Mouse (Mus musculus): ENCODE results near the gene Ston2. TPM values are rescaled to one million over a fixed set of nuclear protein-coding genes. Genes with fewer than 3 reads are reported as not detected.
A peak's percentile ranks its signal among the peaks of the same experiment; 100 is the strongest.
"Not testable (repeated sequence)": the region's sequence is repeated elsewhere in the genome, so short reads cannot be mapped to it uniquely, and the experiment has no call there.

Ston2 gene
- polyA plus RNA-seq, 1 experiment = 11.3 TPM

- TF ChIP-seq CTCF (IDR thresholded peaks at IDR 0.05; ENCODE audit: extremely low read depth, insufficient read depth, low read length) (no peak), POLR2A (IDR thresholded peaks at IDR 0.05; ENCODE audit: extremely low read depth, insufficient read depth, low read length) (no peak)
Observed at GRCm38 (mm10) chr12:91796774-91797173, 8.6 kb upstream of the Ston2 start.

GRCm38 (mm10) chr12:91793266-91793665, 5.1 kb upstream of the Ston2 start:
- TF ChIP-seq CTCF (IDR thresholded peaks at IDR 0.05; ENCODE audit: extremely low read depth, insufficient read depth, low read length) = no peak
- TF ChIP-seq POLR2A (IDR thresholded peaks at IDR 0.05; ENCODE audit: extremely low read depth, insufficient read depth, low read length) = no peak
- Histone ChIP-seq H3K4me1 (ENCODE audit: control insufficient read depth, insufficient read depth, low read length) (no peaks in the 10 kb centered on the region), H3K4me3 (ENCODE audit: insufficient read depth, low read length) (no peak overlapping the region), H3K27ac (ENCODE audit: insufficient read depth, low read length) (no peak overlapping the region)

More at GRCm38 (mm10) chr12:91796774-91797173, 8.6 kb upstream of the Ston2 start:
- Histone ChIP-seq H3K4me1 (ENCODE audit: control insufficient read depth, insufficient read depth, low read length) (no peaks in the 10 kb centered on the region), H3K4me3 (ENCODE audit: insufficient read depth, low read length) (no peak overlapping the region), H3K27ac (ENCODE audit: insufficient read depth, low read length) (no peak overlapping the region)

- no peak overlapping the region for H3K27ac ChIP-seq (ENCODE audit: insufficient read depth, low read length)
- no peak for TF ChIP-seq CTCF (IDR thresholded peaks at IDR 0.05; ENCODE audit: extremely low read depth, insufficient read depth, low read length)
- no peak overlapping the region for H3K4me3 ChIP-seq (ENCODE audit: insufficient read depth, low read length)
- no peaks in the 10 kb centered on the region for H3K4me1 ChIP-seq (ENCODE audit: control insufficient read depth, insufficient read depth, low read length)
Observed at GRCm38 (mm10) chr12:91791822-91792221, 3.6 kb upstream of the Ston2 start.

GRCm38 (mm10) chr12:91789801-91790200, 1.6 kb upstream of the Ston2 start:
- TF ChIP-seq POLR2A (IDR thresholded peaks at IDR 0.05; ENCODE audit: extremely low read depth, insufficient read depth, low read length) (no peak), CTCF (IDR thresholded peaks at IDR 0.05; ENCODE audit: extremely low read depth, insufficient read depth, low read length) (peak; percentile 68)
- no peak overlapping the region for H3K27ac ChIP-seq (ENCODE audit: insufficient read depth, low read length)
- H3K4me1 ChIP-seq (ENCODE audit: control insufficient read depth, insufficient read depth, low read length) = no peaks in the 10 kb centered on the region
- no peak overlapping the region for H3K4me3 ChIP-seq (ENCODE audit: insufficient read depth, low read length)

- H3K27ac ChIP-seq (ENCODE audit: insufficient read depth, low read length); H3K4me3 ChIP-seq (ENCODE audit: insufficient read depth, low read length); H3K4me1 ChIP-seq (ENCODE audit: control insufficient read depth, insufficient read depth, low read length): not testable (repeated sequence)
Observed at GRCm38 (mm10) chr12:91788446-91788845, 259 bp upstream of the Ston2 start.

GRCm38 (mm10) chr12:91786355-91786754, 1.8 kb downstream of the Ston2 start:
- Histone ChIP-seq H3K27ac (ENCODE audit: insufficient read depth, low read length) (no peak overlapping the region), H3K4me3 (ENCODE audit: insufficient read depth, low read length) (no peak overlapping the region), H3K4me1 (ENCODE audit: control insufficient read depth, insufficient read depth, low read length) (no peaks in the 10 kb centered on the region)
- TF ChIP-seq POLR2A (IDR thresholded peaks at IDR 0.05; ENCODE audit: extremely low read depth, insufficient read depth, low read length) (no peak), CTCF (IDR thresholded peaks at IDR 0.05; ENCODE audit: extremely low read depth, insufficient read depth, low read length) (no peak)

- no peak for TF ChIP-seq CTCF (IDR thresholded peaks at IDR 0.05; ENCODE audit: extremely low read depth, insufficient read depth, low read length)
- no peak for TF ChIP-seq POLR2A (IDR thresholded peaks at IDR 0.05; ENCODE audit: extremely low read depth, insufficient read depth, low read length)
- H3K27ac ChIP-seq (ENCODE audit: insufficient read depth, low read length) = no peak overlapping the region
- H3K4me3 ChIP-seq (ENCODE audit: insufficient read depth, low read length) = no peak overlapping the region
- H3K4me1 ChIP-seq (ENCODE audit: control insufficient read depth, insufficient read depth, low read length) = no peaks in the 10 kb centered on the region
Observed at GRCm38 (mm10) chr12:91781432-91781831, 6.8 kb downstream of the Ston2 start.

GRCm38 (mm10) chr12:91780531-91780930, 7.7 kb downstream of the Ston2 start:
- H3K27ac ChIP-seq (ENCODE audit: insufficient read depth, low read length) = no peak overlapping the region
- H3K4me3 ChIP-seq (ENCODE audit: insufficient read depth, low read length) = no peak overlapping the region
- no peaks in the 10 kb centered on the region for H3K4me1 ChIP-seq (ENCODE audit: control insufficient read depth, insufficient read depth, low read length)
- TF ChIP-seq CTCF (IDR thresholded peaks at IDR 0.05; ENCODE audit: extremely low read depth, insufficient read depth, low read length) (no peak), POLR2A (IDR thresholded peaks at IDR 0.05; ENCODE audit: extremely low read depth, insufficient read depth, low read length) (no peak)

- TF ChIP-seq POLR2A (IDR thresholded peaks at IDR 0.05; ENCODE audit: extremely low read depth, insufficient read depth, low read length) (no peak), CTCF (IDR thresholded peaks at IDR 0.05; ENCODE audit: extremely low read depth, insufficient read depth, low read length) (no peak)
- no peak overlapping the region for H3K27ac ChIP-seq (ENCODE audit: insufficient read depth, low read length)
- H3K4me3 ChIP-seq (ENCODE audit: insufficient read depth, low read length) = peak overlapping the region; percentile 41
- H3K4me1 ChIP-seq (ENCODE audit: control insufficient read depth, insufficient read depth, low read length) = no peaks in the 10 kb centered on the region
Observed at GRCm38 (mm10) chr12:91779004-91779365, 9.2 kb downstream of the Ston2 start.

- Histone ChIP-seq H3K4me3 (ENCODE audit: insufficient read depth, low read length) (peak overlapping the region; percentile 41), H3K27ac (ENCODE audit: insufficient read depth, low read length) (peak overlapping the region; percentile 75), H3K4me1 (ENCODE audit: control insufficient read depth, insufficient read depth, low read length) (no peaks in the 10 kb centered on the region)
- TF ChIP-seq CTCF (IDR thresholded peaks at IDR 0.05; ENCODE audit: extremely low read depth, insufficient read depth, low read length) (no peak), POLR2A (IDR thresholded peaks at IDR 0.05; ENCODE audit: extremely low read depth, insufficient read depth, low read length) (no peak)
Observed at GRCm38 (mm10) chr12:91778211-91779003, 9.8 kb downstream of the Ston2 start.

Data from cortical plate, adult 2 months (tissue).